Mouse (Mus musculus) layer of hippocampus, adult 11-12 months (tissue): ENCODE measurements around the gene Nhsl1.

ENCODE experiments used
- DNase-seq: peaks from one replicate; pipeline ENCODE4 v3.0.0; 2022; ENCODE audit warnings: low spot score

Gene Nhsl1

GRCm38 (mm10) chr10:18394270-18394669 lies 75.5 kb downstream of the Nhsl1 start:
- DNase-seq: no peak

DNA sequence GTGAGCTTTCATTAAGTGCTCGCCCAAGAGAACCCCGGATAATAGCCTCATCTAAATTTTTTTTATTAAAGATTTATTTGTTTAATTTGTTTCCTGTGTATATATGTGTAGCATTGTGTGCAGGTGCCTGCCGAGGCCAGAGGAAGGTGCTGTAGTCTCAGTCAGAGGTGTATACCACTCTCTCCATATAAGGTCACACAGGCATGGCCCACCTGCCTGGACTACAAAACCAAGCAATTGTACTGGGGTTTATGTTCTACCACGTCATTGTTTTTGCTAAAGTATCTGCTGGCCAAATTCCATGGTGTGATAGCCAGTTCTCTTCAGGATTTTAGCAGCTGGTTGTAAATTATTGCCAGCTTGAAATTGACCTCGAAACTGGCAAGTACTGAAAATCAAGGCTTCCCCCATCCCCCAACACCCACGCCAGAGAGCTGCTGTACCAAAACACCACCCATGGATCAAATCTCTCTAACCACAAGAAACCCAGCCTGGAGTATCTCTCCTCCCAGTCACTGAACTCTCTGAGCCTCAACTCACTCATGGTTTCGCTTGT lies 81.4 kb downstream of the Nhsl1 start:
- no peak for DNase-seq

- no peak for DNase-seq
These were observed 82.2 kb downstream of the Nhsl1 start for GRCm38 (mm10) chr10:18400998-18401397.

- DNase-seq: no peak
These were observed 85.2 kb downstream of the Nhsl1 start for GRCm38 (mm10) chr10:18403992-18404391.

DNA sequence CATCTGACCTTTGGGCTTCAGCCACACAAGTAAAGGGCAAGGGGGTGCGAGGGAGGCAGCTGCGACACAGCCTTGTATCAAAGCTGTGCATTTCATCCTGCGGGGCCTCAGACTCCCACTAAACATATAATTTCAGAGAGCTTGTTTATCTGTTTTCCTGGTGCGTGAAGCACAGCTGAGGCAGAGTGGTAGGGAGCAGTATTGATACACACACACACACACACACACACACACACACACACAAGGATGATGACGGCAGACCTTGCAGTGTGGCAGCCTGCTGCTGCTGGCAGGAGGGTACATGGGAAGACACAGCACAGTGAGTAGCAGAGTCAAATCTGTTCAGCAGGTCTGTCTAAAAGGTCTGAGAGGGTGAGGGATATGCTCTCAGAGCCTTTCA lies 85.9 kb downstream of the Nhsl1 start:
- no peak for DNase-seq

GRCm38 (mm10) chr10:18407062-18407830 lies 88.5 kb downstream of the Nhsl1 start:
- DNase-seq: peak; percentile 54

DNA sequence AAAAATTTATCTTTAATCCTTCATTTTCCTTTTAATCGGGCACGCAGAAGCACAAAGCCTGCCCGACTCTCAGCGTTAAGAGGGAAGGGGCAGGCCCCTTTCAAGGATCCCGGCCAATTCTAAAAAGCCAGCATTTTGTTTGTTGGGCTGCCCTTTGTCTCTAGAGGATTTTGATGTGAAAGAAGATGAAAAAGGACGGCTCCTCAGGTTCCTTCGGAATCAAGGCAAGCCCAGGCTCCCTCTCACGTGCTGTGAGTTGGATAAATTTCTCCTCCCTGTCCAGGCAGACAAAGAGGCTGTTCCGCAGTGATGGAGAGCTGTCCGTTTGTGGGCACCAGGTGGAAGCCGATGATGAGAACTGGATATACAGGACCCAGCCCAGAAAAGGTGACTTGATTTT lies 89.3 kb downstream of the Nhsl1 start:
- DNase-seq: no peak

- no peak for DNase-seq
These were observed 89.8 kb downstream of the Nhsl1 start for GRCm38 (mm10) chr10:18408635-18409034.

DNA sequence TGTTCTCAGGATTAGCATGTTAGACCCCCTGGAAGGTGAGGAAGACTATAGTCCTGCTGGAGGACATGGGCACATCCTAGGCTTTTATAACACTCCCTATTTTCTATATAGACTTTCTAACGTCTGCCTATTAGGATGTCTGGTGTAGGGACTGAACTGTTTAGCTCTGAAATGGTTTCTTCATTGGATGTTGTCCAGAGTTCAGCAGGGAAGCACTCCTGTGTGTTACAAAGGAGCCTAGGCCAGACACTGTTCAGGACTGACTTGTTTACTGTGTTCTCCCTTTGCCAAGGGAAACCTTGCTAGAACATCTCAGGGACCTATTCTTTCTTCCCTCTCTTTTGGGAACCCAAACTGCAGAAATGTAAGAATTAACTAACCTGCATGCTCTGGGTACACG lies 90.3 kb downstream of the Nhsl1 start:
- DNase-seq: no peak

- DNase-seq: no peak
These were observed 92.5 kb downstream of the Nhsl1 start for GRCm38 (mm10) chr10:18411266-18411665.

DNA sequence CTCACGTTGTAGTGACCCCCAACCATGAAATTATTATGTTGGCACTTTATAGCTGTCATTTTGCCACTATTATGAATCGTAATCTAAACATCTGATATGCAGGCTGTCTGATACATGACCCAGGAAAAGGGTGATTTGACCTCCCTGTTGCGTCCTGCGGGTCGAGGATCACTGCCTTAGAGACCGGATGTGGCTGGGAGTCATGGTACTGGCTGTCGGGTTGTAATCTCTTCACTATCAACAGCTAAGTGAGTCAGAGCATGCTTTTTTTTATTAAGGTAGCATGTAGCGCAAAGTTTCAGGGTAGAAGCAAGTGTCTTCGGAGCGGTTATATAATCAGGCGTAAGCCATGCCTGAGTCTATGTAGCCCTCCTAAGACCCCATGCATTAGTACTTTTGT lies 97.2 kb downstream of the Nhsl1 start:
- DNase-seq: no peak

- no peak for DNase-seq
These were observed 99.4 kb downstream of the Nhsl1 start for GRCm38 (mm10) chr10:18418160-18418559.

DNA sequence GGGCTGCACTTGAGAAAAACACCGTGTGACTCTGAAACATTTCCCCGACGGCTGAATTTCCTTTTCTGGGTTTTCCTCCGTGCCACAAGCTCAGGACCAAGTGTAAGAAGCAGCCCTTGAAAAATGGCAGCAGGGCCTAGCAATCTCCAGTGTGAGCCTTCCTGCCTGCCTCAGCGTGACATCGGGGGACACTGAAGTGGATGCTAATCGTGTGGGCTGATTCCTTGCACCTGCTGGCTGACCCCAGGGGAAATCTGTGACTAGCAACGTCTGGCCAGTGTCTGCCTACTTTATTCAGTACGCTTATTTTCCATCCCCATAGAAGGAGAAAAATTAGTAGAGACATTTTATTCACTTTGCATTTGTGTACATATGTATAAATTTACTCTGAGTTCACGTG lies 100.7 kb downstream of the Nhsl1 start:
- no peak for DNase-seq

GRCm38 (mm10) chr10:18420259-18421000 lies 101.6 kb downstream of the Nhsl1 start:
- DNase-seq: no peak

DNA sequence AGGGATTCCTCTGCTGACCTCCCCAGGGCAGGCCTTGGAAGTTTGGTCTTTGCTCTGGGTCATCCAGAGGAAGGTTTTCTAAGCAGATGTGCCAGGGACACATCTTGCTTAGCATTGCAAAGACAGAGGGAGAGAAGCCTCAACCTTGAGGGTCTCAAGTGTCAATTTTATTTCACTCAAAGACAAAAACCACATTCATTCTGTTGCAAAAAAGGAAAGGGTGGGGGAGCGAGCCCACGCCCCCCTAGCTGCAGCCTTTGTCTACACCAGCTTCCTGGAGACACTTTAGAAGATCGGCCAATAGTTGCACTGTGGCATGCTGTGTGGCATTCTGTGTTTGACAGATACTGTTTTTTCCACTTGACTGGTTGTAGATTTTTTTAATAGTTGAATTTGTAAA lies 104.2 kb downstream of the Nhsl1 start:
- no peak for DNase-seq

GRCm38 (mm10) chr10:18423557-18423956 lies 104.8 kb downstream of the Nhsl1 start:
- DNase-seq: no peak

DNA sequence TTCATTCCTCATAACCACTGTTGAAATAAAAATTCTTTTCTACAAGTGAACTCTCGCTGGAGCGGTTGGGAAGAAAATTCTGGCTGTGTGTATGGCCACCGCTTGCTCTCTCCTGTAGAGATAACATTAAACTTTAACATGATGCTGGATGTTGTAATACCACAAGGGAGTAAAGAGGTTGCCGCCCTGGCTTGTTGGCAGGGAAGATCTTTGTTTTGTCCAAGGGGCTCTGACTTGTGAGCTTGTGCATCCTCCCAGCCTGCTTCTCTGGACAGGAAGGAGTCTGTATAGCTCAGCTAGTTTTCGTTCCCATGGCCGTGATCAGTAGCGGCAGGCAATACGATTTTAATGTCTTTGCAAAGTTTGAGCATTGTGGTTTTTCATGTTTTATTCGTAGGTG lies 109.1 kb downstream of the Nhsl1 start:
- DNase-seq: no peak

DNA sequence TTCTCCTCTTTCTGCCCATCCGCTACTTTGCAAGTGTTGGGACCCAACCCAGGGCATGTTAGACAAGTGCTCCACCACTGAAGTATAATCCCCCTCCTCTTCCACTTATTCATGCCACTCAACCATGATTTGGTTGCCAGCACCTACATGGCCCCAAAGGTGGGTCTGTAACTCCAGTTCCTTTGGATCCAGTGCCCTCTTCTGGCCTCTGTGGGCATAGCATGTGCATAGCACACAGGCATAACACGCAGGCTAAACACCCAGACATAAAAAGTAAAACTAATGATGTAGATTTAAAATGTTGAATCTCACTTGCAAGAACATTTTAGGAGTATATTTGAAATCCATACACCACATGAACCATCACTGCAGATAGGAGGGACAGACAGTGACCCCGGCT lies 110.7 kb downstream of the Nhsl1 start:
- no peak for DNase-seq

DNA sequence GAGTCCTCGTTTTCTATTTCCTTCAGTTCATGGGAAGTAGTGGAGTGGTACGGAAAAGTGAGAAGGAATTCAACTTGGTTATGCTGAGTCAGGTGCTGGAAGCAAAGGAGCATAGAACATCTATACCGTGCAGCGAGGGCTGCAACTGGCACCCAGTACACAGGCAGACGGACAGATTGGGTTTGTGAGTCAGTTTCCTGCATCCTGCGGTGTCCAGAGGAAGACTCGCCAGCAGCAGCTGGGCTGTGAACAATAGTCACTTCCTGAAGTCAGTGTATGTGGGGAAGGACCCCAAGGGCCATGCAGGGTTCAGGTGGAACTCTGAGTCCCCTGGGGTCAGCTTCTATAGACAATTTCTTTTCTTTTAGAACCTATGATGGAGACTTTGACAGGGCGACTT lies 111.4 kb downstream of the Nhsl1 start:
- DNase-seq: no peak

- peak; percentile 59 for DNase-seq
These were observed 112.2 kb downstream of the Nhsl1 start for GRCm38 (mm10) chr10:18430973-18431372.

DNA sequence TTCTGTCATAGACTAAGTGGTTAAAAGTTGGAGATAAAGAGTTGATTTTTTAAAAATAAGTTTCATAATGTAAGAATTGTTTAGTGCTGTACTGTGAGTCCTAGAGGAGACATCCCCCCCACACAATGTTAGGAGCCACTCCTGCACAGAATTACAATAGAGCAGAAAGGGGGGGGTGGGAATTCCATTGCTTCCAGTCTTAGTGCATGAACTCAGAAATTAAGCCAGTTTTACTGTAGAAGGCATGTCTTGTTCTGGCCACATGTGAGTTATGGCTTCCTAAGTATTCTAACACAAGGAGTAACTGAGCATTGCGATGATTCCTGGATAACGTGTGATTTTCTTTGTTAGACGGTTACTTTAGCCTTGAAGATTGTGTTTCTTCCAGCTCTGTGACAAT lies 112.8 kb downstream of the Nhsl1 start:
- no peak for DNase-seq

GRCm38 (mm10) chr10:18435454-18435853 lies 116.7 kb downstream of the Nhsl1 start:
- DNase-seq: no peak

DNA sequence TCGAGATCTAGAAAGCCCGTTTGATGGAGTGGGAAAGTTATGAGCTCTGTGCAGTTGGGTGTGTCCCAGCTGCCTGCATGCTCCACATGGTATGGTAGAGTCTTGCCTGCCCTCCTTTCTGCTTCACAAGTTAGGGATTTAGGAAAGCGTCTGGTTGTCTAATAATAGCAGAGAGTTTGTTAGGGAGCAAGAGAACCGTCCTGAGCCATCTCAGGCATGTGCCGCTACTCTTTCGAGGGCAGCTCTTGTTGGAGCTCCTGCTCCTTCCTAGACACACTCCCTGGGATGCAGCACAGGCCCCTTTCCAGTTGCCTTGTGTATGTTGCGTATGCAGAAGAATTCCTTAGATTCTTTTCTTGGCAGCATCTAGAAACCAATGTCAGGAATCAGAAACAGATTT lies 117.2 kb downstream of the Nhsl1 start:
- no peak for DNase-seq
